Mouse (Mus musculus) neural tube, embryonic 14.5 days (tissue): ENCODE measurements around the gene Ankmy2. TPM values are rescaled to one million over a fixed set of nuclear protein-coding genes. Genes with fewer than 3 reads are reported as not detected.
"Not testable (repeated sequence)": the region's sequence is repeated elsewhere in the genome, so short reads cannot be mapped to it uniquely, and the experiment has no call there.

ENCODE experiments used
- ATAC-seq: fragments of 200-750 bp; cut with Nextera tagmentation; 2 replicates; pipeline ENCODE4 v1.8.0; 2017; ENCODE audit warnings: low read depth, mild to moderate bottlenecking, moderate TSS enrichment, moderate library complexity
- H3K27ac ChIP-seq: fragments of 300-500 bp; sonication (generic); 2 replicates; pipeline ENCODE4 v1.5.1; 2014; ENCODE audit warnings: low read depth, mild to moderate bottlenecking, control low read depth, low read length, moderate library complexity, mixed read lengths
- H3K27me3 ChIP-seq: fragments of 300-500 bp; sonication (generic); 2 replicates; pipeline ENCODE4 v1.6.1; 2014; ENCODE audit warnings: low read length; ENCODE audit not compliant: control insufficient read depth, insufficient read depth
- H3K36me3 ChIP-seq: fragments of 300-500 bp; sonication (generic); 2 replicates; pipeline ENCODE4 v1.6.1; 2014; ENCODE audit warnings: low read length, mixed read lengths; ENCODE audit not compliant: control insufficient read depth, insufficient read depth
- H3K4me1 ChIP-seq: fragments of 300-500 bp; sonication (generic); 2 replicates; pipeline ENCODE4 v1.6.1; 2014; ENCODE audit warnings: low read length; ENCODE audit not compliant: control insufficient read depth, insufficient read depth
- H3K4me2 ChIP-seq: fragments of 300-500 bp; sonication (generic); 2 replicates; pipeline ENCODE4 v1.6.1; 2014; ENCODE audit warnings: mild to moderate bottlenecking, low read depth, low read length, control low read depth
- H3K4me3 ChIP-seq: fragments of 300-500 bp; sonication (generic); 2 replicates; pipeline ENCODE4 v1.5.1; 2014; ENCODE audit warnings: low read depth, low read length, control low read depth, mixed read lengths
- H3K9ac ChIP-seq: fragments of 300-500 bp; sonication (generic); replicated peaks from 2 replicates; pipeline ENCODE4 v1.6.1; 2014; ENCODE audit warnings: low read depth, mild to moderate bottlenecking, control low read depth, low read length, mixed read lengths
- H3K9me3 ChIP-seq: fragments of 300-500 bp; sonication (generic); 2 replicates; pipeline ENCODE4 v1.6.1; 2016; ENCODE audit warnings: low read length; ENCODE audit not compliant: control insufficient read depth
- WGBS: fragments of 180-500 bp; shearing (Covaris S2); extraction: QIAGEN DNeasy Blood & Tissue Kit; methylation state at CpG from one replicate; pipeline ENCODE4 v1.1.7; 2014; 5-methylcytosine and 5-hydroxymethylcytosine counted together
- polyA plus RNA-seq: library from polyadenylated mRNA; unstranded; fragments of >200 nt; fragmentation: Nextera tagmentation; extraction: Ambion mirVana; gene quantifications from 2 replicates; pipeline ENCODE4 v1.2.1, GENCODE M21; 2014

The Ankmy2 gene
- polyA plus RNA-seq, 1 experiment from 2014 or later: 87.6 TPM

DNA sequence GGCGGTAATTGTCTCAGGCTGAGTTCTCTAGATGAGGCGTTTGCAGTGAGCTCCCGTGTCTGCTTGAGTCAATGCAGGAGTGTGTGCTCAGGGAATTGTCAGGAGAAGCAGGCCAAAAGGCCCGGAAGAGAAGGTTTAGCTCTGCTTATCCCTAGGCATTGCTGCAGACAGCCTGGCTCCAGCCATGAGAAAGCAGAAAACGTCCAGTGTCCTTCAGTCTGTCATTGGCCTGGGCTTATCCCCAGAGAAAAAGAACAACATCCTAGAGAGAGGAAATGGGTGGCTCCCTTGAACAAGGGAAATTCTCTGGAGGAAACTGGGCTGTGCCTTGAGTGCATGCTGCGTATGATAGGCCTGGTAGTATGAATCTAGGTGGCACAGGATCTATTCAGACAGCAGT lies 25.7 kb downstream of the Ankmy2 start:
- H3K4me2 ChIP-seq: no peak overlapping the region
- H3K4me3 ChIP-seq: no peak overlapping the region
- WGBS: 87% methylated on average over 6 of the region's 6 CpGs
- H3K9me3 ChIP-seq: no peaks in the 10 kb centered on the region
- H3K27me3 ChIP-seq: no peaks in the 10 kb centered on the region
- no peak for ATAC-seq
- no peaks in the 10 kb centered on the region for H3K4me1 ChIP-seq
- peaks cover 17% of the 10 kb centered on the region for H3K36me3 ChIP-seq
- H3K27ac ChIP-seq: no peak overlapping the region
- no peak overlapping the region for H3K9ac ChIP-seq

DNA sequence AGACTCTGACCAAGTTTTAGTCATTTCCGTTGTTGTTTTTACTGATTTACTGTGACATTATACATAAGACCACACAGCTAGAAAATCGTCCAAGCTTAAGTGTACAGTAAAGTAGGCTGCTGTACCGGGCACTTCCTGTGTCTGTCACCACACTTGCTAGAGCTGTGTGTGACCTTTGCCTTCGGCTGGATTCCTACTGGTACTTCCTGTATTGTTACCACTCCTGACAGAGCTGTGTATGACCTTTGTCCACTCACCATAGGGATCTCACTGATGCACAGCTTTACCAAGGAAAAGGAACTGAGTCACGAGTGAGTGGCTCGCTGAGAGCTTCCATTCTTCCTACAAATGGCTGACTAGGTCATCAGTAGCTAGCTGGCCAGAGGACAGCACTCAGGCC lies 30.2 kb downstream of the Ankmy2 start:
- Histone ChIP-seq H3K27ac (no peak overlapping the region), H3K9ac (no peak overlapping the region), H3K4me2 (no peak overlapping the region), H3K36me3 (peaks cover 42% of the 10 kb centered on the region), H3K9me3 (no peaks in the 10 kb centered on the region), H3K4me1 (no peaks in the 10 kb centered on the region), H3K27me3 (no peaks in the 10 kb centered on the region), H3K4me3 (no peak overlapping the region)
- 75% methylated on average over 6 of the region's 6 CpGs for WGBS
- ATAC-seq: no peak

DNA sequence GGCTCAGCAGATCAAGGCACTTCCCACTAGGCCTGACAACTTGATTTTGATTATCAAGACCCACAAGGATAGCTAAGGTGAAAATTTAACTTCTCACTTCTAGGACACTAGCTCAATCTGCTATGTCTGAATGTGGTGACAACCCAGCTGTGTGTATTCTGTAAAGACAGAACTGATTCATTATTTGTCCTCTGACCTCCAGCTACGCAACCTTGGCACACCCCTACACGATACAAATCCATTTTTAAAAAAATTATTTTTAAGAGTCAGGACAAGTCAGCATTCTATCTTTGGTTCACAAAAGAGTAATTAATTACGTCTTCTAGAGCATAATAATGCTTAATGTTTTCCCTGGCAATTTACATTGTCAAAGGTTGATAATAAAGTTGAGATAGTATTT lies 32.7 kb downstream of the Ankmy2 start:
- no peak for ATAC-seq

DNA sequence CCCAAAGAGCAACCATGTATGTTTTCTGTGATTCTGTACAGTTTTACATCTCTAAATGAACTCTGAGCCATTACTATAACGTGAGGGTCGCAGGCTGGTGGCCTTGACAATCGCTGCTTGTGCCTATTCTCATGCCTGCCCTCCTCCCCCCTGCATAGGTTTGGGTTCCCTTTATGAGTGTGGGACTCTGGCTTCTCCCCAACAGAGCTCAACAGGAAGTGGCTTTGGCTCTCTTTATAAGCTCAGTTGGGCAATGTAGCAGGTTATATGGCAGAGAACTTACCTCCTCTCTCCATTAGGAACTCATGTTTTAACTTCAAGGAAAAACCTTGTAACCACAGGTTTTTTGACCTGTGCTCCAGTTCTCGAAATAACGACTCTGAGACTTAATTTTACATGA lies 33.4 kb downstream of the Ankmy2 start:
- no peak for ATAC-seq
- H3K27me3 ChIP-seq: no peaks in the 10 kb centered on the region
- no peak overlapping the region for H3K4me2 ChIP-seq
- H3K4me3 ChIP-seq: no peak overlapping the region
- no peaks in the 10 kb centered on the region for H3K4me1 ChIP-seq
- peaks cover 50% of the 10 kb centered on the region for H3K36me3 ChIP-seq
- no peak overlapping the region for H3K27ac ChIP-seq
- no peaks in the 10 kb centered on the region for H3K9me3 ChIP-seq
- WGBS: 89% methylated on average over 5 of the region's 5 CpGs
- no peak overlapping the region for H3K9ac ChIP-seq

More for the DNA sequence above, 32.7 kb downstream of the Ankmy2 start:
- Histone ChIP-seq H3K27me3 (no peaks in the 10 kb centered on the region), H3K4me1 (no peaks in the 10 kb centered on the region), H3K9ac (no peak overlapping the region), H3K4me2 (no peak overlapping the region), H3K9me3 (no peaks in the 10 kb centered on the region), H3K4me3 (no peak overlapping the region), H3K27ac (no peak overlapping the region), H3K36me3 (peaks cover 45% of the 10 kb centered on the region)
- WGBS: 94% methylated on average over 3 of the region's 3 CpGs

DNA sequence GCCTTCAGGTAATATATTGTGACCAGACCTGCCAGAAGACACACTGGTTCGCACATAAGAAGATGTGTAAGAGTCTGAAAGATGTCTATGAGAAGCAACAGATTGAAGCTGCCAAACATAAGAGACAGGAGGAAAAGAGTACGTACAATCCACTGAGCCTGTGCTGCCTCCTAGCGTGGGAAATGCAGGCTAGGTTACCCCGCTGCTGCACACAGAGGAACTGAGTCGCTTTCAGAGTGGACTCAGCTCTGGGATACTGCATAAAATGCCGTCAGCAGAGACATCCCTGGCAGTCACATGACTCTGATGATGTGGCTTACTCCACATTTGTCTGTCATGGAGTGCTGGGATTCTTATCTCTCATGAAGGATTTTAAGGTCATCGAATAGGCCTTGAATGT lies 38.1 kb downstream of the Ankmy2 start:
- H3K4me3 ChIP-seq: no peak overlapping the region
- no peaks in the 10 kb centered on the region for H3K4me1 ChIP-seq
- no peaks in the 10 kb centered on the region for H3K27me3 ChIP-seq
- no peak overlapping the region for H3K27ac ChIP-seq
- WGBS: 95% methylated on average over 7 of the region's 7 CpGs
- peaks cover 47% of the 10 kb centered on the region for H3K36me3 ChIP-seq
- no peak overlapping the region for H3K9ac ChIP-seq
- H3K9me3 ChIP-seq: 0 out of 2 replicates have a peak, but pooled peaks cover 7% of the 10 kb centered on the region
- ATAC-seq: no peak
- H3K4me2 ChIP-seq: no peak overlapping the region

DNA sequence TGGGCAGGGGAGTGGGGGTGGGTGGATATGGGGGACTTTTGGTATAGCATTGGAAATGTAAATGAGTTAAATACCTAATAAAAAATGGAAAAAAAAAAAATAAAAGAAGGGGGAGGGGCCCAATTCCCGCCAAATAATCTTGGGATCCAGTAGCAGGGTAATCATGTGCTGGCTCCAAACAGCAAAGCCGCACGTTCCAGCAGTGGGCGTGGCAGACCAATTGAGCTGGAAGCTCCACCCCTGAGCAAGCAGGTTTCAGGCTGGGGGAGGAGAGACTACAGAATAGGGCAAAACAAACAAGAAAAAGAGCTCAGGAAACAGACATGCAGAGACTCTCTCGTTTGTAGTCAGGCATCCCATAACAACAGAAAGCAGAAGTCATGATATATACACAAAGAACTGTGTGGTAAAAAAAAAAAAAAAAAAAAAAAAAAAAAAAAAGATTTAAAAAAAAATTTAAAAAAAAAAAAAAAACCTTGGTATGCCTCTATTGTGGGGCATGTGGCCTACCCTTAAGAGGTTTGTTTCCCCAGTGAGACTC lies 48.7 kb downstream of the Ankmy2 start:
- H3K4me2 ChIP-seq, H3K9me3 ChIP-seq, H3K4me3 ChIP-seq, H3K4me1 ChIP-seq, H3K9ac ChIP-seq, H3K36me3 ChIP-seq, H3K27ac ChIP-seq, ATAC-seq, H3K27me3 ChIP-seq: not testable (repeated sequence)
- 52% methylated on average over 5 of the region's 5 CpGs for WGBS

DNA sequence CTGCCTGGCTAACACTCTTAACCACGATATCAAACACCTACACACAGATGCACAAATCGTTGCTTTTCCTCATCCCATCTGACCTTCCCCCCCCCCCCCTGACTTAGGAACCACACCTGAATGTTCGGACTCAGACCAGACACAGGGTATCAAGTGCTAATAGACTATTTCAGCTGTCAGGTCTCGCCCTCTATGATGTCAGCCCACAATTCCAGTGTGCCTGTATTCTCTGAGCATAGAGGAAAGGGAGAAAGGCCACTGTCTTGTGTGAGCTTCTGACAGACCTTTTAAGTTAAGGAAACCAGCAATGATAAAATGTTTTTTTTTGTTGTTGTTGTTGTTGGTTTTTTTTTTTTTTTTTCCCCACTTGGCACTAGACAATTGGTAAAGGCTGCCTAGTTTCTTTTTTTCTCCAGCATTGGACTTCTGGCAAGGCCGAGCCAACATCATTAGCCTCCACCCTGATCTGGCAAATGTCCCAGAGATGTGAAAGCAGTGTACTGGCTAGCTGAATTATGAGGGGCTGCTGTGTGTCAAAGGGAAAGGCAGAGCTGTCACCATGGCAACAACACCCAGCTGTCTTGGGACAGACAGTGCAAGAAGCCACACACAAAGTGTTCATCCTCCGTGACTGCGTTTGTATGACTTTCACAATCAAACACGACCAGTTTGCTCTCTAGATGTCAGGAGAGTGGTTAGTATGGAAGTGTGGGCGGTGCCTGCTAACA lies 50.3 kb downstream of the Ankmy2 start:
- Histone ChIP-seq H3K27me3 (no peaks in the 10 kb centered on the region), H3K4me1 (peaks cover 6% of the 10 kb centered on the region; the same call in 1 of the 2 replicates), H3K27ac (peak overlapping the region; percentile 34; the same call in 1 of the 2 replicates), H3K9me3 (no peaks in the 10 kb centered on the region), H3K4me3 (peak overlapping the region; percentile 12; the same call in 1 of the 2 replicates), H3K4me2 (peak overlapping the region; percentile 36), H3K36me3 (no peaks in the 10 kb centered on the region), H3K9ac (no peak overlapping the region)
- peak; percentile 98 for ATAC-seq
- WGBS: 35% methylated on average over 9 of the region's 9 CpGs

DNA sequence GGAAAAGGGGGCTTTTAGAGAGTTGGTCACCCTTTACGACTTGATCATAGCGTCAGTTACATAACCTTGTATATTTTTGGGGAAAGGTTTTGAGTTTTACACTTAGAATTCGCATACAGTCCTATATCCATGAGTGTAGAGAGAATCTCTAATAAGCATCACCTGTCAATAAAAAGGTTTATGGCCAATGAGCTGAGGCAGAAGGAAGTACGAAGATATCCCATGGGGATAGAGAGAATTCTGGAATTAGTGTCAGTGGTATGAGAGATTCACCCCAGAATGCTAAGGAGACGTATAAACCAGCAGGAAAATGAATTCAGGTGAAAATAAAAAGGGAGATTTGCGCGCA lies 50.9 kb downstream of the Ankmy2 start:
- no peak overlapping the region for H3K9ac ChIP-seq
- no peaks in the 10 kb centered on the region for H3K27me3 ChIP-seq
- peak overlapping the region; percentile 36 for H3K4me2 ChIP-seq
- peak overlapping the region; percentile 34; the same call in 1 of the 2 replicates for H3K27ac ChIP-seq
- no peaks in the 10 kb centered on the region for H3K9me3 ChIP-seq
- H3K4me3 ChIP-seq: peak overlapping the region; percentile 12; the same call in 1 of the 2 replicates
- WGBS: 43% methylated on average over 7 of the region's 7 CpGs
- H3K36me3 ChIP-seq: no peaks in the 10 kb centered on the region
- H3K4me1 ChIP-seq: peaks cover 6% of the 10 kb centered on the region; the same call in 1 of the 2 replicates
- ATAC-seq: peak; percentile 50

DNA sequence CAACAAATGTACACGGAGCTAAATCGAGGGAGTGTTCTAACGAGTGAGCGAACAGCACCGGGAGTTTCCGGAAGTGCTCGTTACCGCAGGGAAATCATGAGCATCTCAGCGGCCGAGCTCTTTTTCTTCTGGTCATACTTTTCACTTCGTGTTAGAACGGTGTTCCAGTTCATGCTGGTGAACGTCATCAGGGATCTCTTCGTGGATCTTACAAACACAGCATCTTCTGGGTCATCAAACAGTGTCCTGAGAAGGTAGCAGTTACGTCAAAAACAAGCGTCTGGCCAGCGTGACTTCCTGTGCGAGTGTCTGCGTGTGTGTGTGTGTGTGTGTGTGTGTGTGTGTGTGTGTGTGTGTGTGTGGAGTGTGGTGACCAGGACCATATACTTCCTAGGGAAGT lies 51.5 kb downstream of the Ankmy2 start:
- H3K27ac ChIP-seq: no peak overlapping the region
- no peak overlapping the region for H3K4me3 ChIP-seq
- WGBS: 66% methylated on average over 19 of the region's 19 CpGs
- H3K27me3 ChIP-seq: no peaks in the 10 kb centered on the region
- no peaks in the 10 kb centered on the region for H3K36me3 ChIP-seq
- H3K4me1 ChIP-seq: peaks cover 6% of the 10 kb centered on the region; the same call in 1 of the 2 replicates
- ATAC-seq: no peak
- no peak overlapping the region for H3K9ac ChIP-seq
- no peaks in the 10 kb centered on the region for H3K9me3 ChIP-seq
- no peak overlapping the region for H3K4me2 ChIP-seq
